Mouse (Mus musculus): ENCODE measurements at regions not wholly inside any gene's neighbourhood (a gene's known extent, or its start where the extent isn't known, plus 50 kb on each side); places are given as distances from the start of the nearest gene placed in this dataset.

GRCm38 (mm10) chr12:7816616-7817015 is 160.8 kb upstream of the Apob start:
- no peak overlapping the region for H3K9ac ChIP-seq (ENCODE audit: low read depth, low read length)
- H3K9me3 ChIP-seq (replicated peaks; ENCODE audit: control insufficient read depth, low read length): no peaks in the 10 kb centered on the region
- 64% methylated on average over 5 of the region's 5 CpGs for WGBS (ENCODE audit: insufficient replicate concordance)
- H3K4me3 ChIP-seq (ENCODE audit: low read depth, low read length): no peak overlapping the region
- no peak overlapping the region for H3K27ac ChIP-seq (ENCODE audit: low read length)
- no peaks in the 10 kb centered on the region for H3K36me3 ChIP-seq (ENCODE audit: control insufficient read depth, insufficient read depth)
- H3K4me1 ChIP-seq (ENCODE audit: control insufficient read depth, low read depth, low read length): no peaks in the 10 kb centered on the region
- no peak overlapping the region for H3K4me2 ChIP-seq (ENCODE audit: low read depth, low read length)
- no peak for ATAC-seq (ENCODE audit: low read depth)
- H3K27me3 ChIP-seq (ENCODE audit: control insufficient read depth, insufficient read depth, low read depth, low read length): no peaks in the 10 kb centered on the region

- Histone ChIP-seq H3K27me3 (ENCODE audit: control insufficient read depth, insufficient read depth, low read depth, low read length) (no peaks in the 10 kb centered on the region), H3K9ac (ENCODE audit: low read depth, low read length) (no peak overlapping the region), H3K4me1 (ENCODE audit: control insufficient read depth, low read depth, low read length) (no peaks in the 10 kb centered on the region), H3K9me3 (replicated peaks; ENCODE audit: control insufficient read depth, low read length) (no peaks in the 10 kb centered on the region), H3K4me3 (ENCODE audit: low read depth, low read length) (no peak overlapping the region), H3K4me2 (ENCODE audit: low read depth, low read length) (no peak overlapping the region), H3K36me3 (ENCODE audit: control insufficient read depth, insufficient read depth) (no peaks in the 10 kb centered on the region), H3K27ac (ENCODE audit: low read length) (no peak overlapping the region)
- WGBS (ENCODE audit: insufficient replicate concordance): 57% methylated on average over 4 of the region's 4 CpGs
- 0 out of 2 replicates have a peak, but pooled peaks have one; percentile 24 for ATAC-seq (ENCODE audit: low read depth)
Observed at GRCm38 (mm10) chr12:7820006-7820704, 157.3 kb upstream of the Apob start.

GRCm38 (mm10) chr12:7820718-7821117 is 156.7 kb upstream of the Apob start:
- ATAC-seq (ENCODE audit: low read depth): no peak

GRCm38 (mm10) chr12:7835731-7836130 is 141.7 kb upstream of the Apob start:
- Histone ChIP-seq H3K9me3 (replicated peaks; ENCODE audit: control insufficient read depth, low read length) (no peaks in the 10 kb centered on the region), H3K9ac (ENCODE audit: low read depth, low read length) (no peak overlapping the region), H3K4me2 (ENCODE audit: low read depth, low read length) (no peak overlapping the region), H3K36me3 (ENCODE audit: control insufficient read depth, insufficient read depth) (no peaks in the 10 kb centered on the region), H3K4me1 (ENCODE audit: control insufficient read depth, low read depth, low read length) (no peaks in the 10 kb centered on the region), H3K27ac (ENCODE audit: low read length) (no peak overlapping the region), H3K4me3 (ENCODE audit: low read depth, low read length) (no peak overlapping the region), H3K27me3 (ENCODE audit: control insufficient read depth, insufficient read depth, low read depth, low read length) (no peaks in the 10 kb centered on the region)
- no peak for ATAC-seq (ENCODE audit: low read depth)
- WGBS (ENCODE audit: insufficient replicate concordance): 44% methylated on average over 3 of the region's 3 CpGs

More at GRCm38 (mm10) chr12:7820718-7821117, 156.7 kb upstream of the Apob start:
- WGBS (ENCODE audit: insufficient replicate concordance): 50% methylated on average over 2 of the region's 2 CpGs
- H3K36me3 ChIP-seq (ENCODE audit: control insufficient read depth, insufficient read depth): no peaks in the 10 kb centered on the region
- H3K9ac ChIP-seq (ENCODE audit: low read depth, low read length): no peak overlapping the region
- no peaks in the 10 kb centered on the region for H3K9me3 ChIP-seq (replicated peaks; ENCODE audit: control insufficient read depth, low read length)
- no peak overlapping the region for H3K27ac ChIP-seq (ENCODE audit: low read length)
- H3K4me3 ChIP-seq (ENCODE audit: low read depth, low read length): no peak overlapping the region
- no peak overlapping the region for H3K4me2 ChIP-seq (ENCODE audit: low read depth, low read length)
- H3K4me1 ChIP-seq (ENCODE audit: control insufficient read depth, low read depth, low read length): no peaks in the 10 kb centered on the region
- no peaks in the 10 kb centered on the region for H3K27me3 ChIP-seq (ENCODE audit: control insufficient read depth, insufficient read depth, low read depth, low read length)

GRCm38 (mm10) chr12:7853876-7854275 is 123.6 kb upstream of the Apob start:
- Histone ChIP-seq H3K4me1 (ENCODE audit: control insufficient read depth, low read depth, low read length) (no peaks in the 10 kb centered on the region), H3K9ac (ENCODE audit: low read depth, low read length) (no peak overlapping the region), H3K36me3 (ENCODE audit: control insufficient read depth, insufficient read depth) (no peaks in the 10 kb centered on the region), H3K4me3 (ENCODE audit: low read depth, low read length) (no peak overlapping the region), H3K9me3 (replicated peaks; ENCODE audit: control insufficient read depth, low read length) (no peaks in the 10 kb centered on the region), H3K4me2 (ENCODE audit: low read depth, low read length) (no peak overlapping the region), H3K27ac (ENCODE audit: low read length) (no peak overlapping the region), H3K27me3 (ENCODE audit: control insufficient read depth, insufficient read depth, low read depth, low read length) (no peaks in the 10 kb centered on the region)
- no peak for ATAC-seq (ENCODE audit: low read depth)
- WGBS (ENCODE audit: insufficient replicate concordance): 63% methylated on average over 2 of the region's 2 CpGs

- no peak for ATAC-seq (ENCODE audit: low read depth)
- 47% methylated on average over 2 of the region's 2 CpGs for WGBS (ENCODE audit: insufficient replicate concordance)
- Histone ChIP-seq H3K4me3 (ENCODE audit: low read depth, low read length) (no peak overlapping the region), H3K27me3 (ENCODE audit: control insufficient read depth, insufficient read depth, low read depth, low read length) (no peaks in the 10 kb centered on the region), H3K4me2 (ENCODE audit: low read depth, low read length) (no peak overlapping the region), H3K4me1 (ENCODE audit: control insufficient read depth, low read depth, low read length) (no peaks in the 10 kb centered on the region), H3K9ac (ENCODE audit: low read depth, low read length) (no peak overlapping the region), H3K9me3 (replicated peaks; ENCODE audit: control insufficient read depth, low read length) (no peaks in the 10 kb centered on the region), H3K27ac (ENCODE audit: low read length) (no peak overlapping the region), H3K36me3 (ENCODE audit: control insufficient read depth, insufficient read depth) (no peaks in the 10 kb centered on the region)
Observed at GRCm38 (mm10) chr12:7855683-7856082, 121.8 kb upstream of the Apob start.

GRCm38 (mm10) chr12:7859533-7859932 is 117.9 kb upstream of the Apob start:
- Histone ChIP-seq H3K27me3 (ENCODE audit: control insufficient read depth, insufficient read depth, low read depth, low read length) (no peaks in the 10 kb centered on the region), H3K36me3 (ENCODE audit: control insufficient read depth, insufficient read depth) (no peaks in the 10 kb centered on the region), H3K27ac (ENCODE audit: low read length) (no peak overlapping the region), H3K9me3 (replicated peaks; ENCODE audit: control insufficient read depth, low read length) (no peaks in the 10 kb centered on the region), H3K4me3 (ENCODE audit: low read depth, low read length) (no peak overlapping the region), H3K9ac (ENCODE audit: low read depth, low read length) (no peak overlapping the region), H3K4me1 (ENCODE audit: control insufficient read depth, low read depth, low read length) (no peaks in the 10 kb centered on the region), H3K4me2 (ENCODE audit: low read depth, low read length) (no peak overlapping the region)
- WGBS (ENCODE audit: insufficient replicate concordance): 75% methylated on average over 23 of the region's 28 CpGs
- ATAC-seq (ENCODE audit: low read depth): no peak

- Histone ChIP-seq H3K4me1 (ENCODE audit: control insufficient read depth, low read depth, low read length) (no peaks in the 10 kb centered on the region), H3K36me3 (ENCODE audit: control insufficient read depth, insufficient read depth) (no peaks in the 10 kb centered on the region), H3K27me3 (ENCODE audit: control insufficient read depth, insufficient read depth, low read depth, low read length) (no peaks in the 10 kb centered on the region), H3K9ac (ENCODE audit: low read depth, low read length) (no peak overlapping the region), H3K4me2 (ENCODE audit: low read depth, low read length) (no peak overlapping the region), H3K27ac (ENCODE audit: low read length) (no peak overlapping the region), H3K4me3 (ENCODE audit: low read depth, low read length) (no peak overlapping the region), H3K9me3 (replicated peaks; ENCODE audit: control insufficient read depth, low read length) (no peaks in the 10 kb centered on the region)
- WGBS (ENCODE audit: insufficient replicate concordance): 41% methylated on average over 3 of the region's 3 CpGs
- no peak for ATAC-seq (ENCODE audit: low read depth)
Observed at GRCm38 (mm10) chr12:7870004-7870403, 107.4 kb upstream of the Apob start.

- Histone ChIP-seq H3K4me3 (ENCODE audit: low read depth, low read length) (no peak overlapping the region), H3K4me2 (ENCODE audit: low read depth, low read length) (no peak overlapping the region), H3K4me1 (ENCODE audit: control insufficient read depth, low read depth, low read length) (no peaks in the 10 kb centered on the region), H3K9ac (ENCODE audit: low read depth, low read length) (no peak overlapping the region), H3K27ac (ENCODE audit: low read length) (no peak overlapping the region), H3K9me3 (replicated peaks; ENCODE audit: control insufficient read depth, low read length) (no peaks in the 10 kb centered on the region), H3K36me3 (ENCODE audit: control insufficient read depth, insufficient read depth) (no peaks in the 10 kb centered on the region), H3K27me3 (ENCODE audit: control insufficient read depth, insufficient read depth, low read depth, low read length) (no peaks in the 10 kb centered on the region)
- ATAC-seq (ENCODE audit: low read depth): no peak
- 73% methylated on average over 5 of the region's 5 CpGs for WGBS (ENCODE audit: insufficient replicate concordance)
Observed at GRCm38 (mm10) chr12:7870473-7870872, 107.0 kb upstream of the Apob start.
